Mouse (Mus musculus) bone marrow macrophage, adult 2 months (primary cell): ENCODE data around the gene Zfand3.

ENCODE experiments used
- CTCF ChIP-seq: IDR thresholded peaks from 2 replicates; pipeline ENCODE4 v1.5.1; 2012; ENCODE audit warnings: low read depth, mild to moderate bottlenecking, low read length, moderate library complexity
- POLR2A ChIP-seq: IDR thresholded peaks from 2 replicates; pipeline ENCODE4 v1.6.1; 2012; ENCODE audit warnings: mild to moderate bottlenecking, low read depth, low read length, borderline replicate concordance

- TF ChIP-seq POLR2A = no peak
- no peak for TF ChIP-seq CTCF
These were observed 66.1 kb downstream of the Zfand3 start for GRCm38 (mm10) chr17:30070631-30071030.
